Mouse (Mus musculus) limb, embryonic 11.5 days (tissue): ENCODE data around the gene Gm21731. TPM values are rescaled to one million over a fixed set of nuclear protein-coding genes. Genes with fewer than 3 reads are reported as not detected.
"Not testable (repeated sequence)": the region's sequence is repeated elsewhere in the genome, so short reads cannot be mapped to it uniquely, and the experiment has no call there.

Source experiments
- ATAC-seq: fragments of 200-750 bp; cut with Nextera tagmentation; 2 replicates; pipeline ENCODE4 v1.8.0; 2017; ENCODE audit warnings: low read depth; ENCODE audit not compliant: insufficient number of reproducible peaks, low FRiP score, low TSS enrichment
- DNase-seq: peaks from one replicate; pipeline ENCODE4 v3.0.0-alpha.2; 2015; ENCODE audit warnings: low spot score
- H3K27ac ChIP-seq: fragments of 300-500 bp; sonication (generic); replicated peaks from 2 replicates; pipeline ENCODE4 v1.5.1; 2014; ENCODE audit warnings: low read depth, mild to moderate bottlenecking, low read length
- H3K27me3 ChIP-seq: fragments of 300-500 bp; sonication (generic); 2 replicates; pipeline ENCODE4 v1.6.1; 2014; ENCODE audit warnings: mild to moderate bottlenecking, low read length, mixed read lengths; ENCODE audit not compliant: control insufficient read depth, insufficient read depth
- H3K36me3 ChIP-seq: fragments of 300-500 bp; sonication (generic); 2 replicates; pipeline ENCODE4 v1.6.1; 2014; ENCODE audit warnings: mild to moderate bottlenecking, low read length, moderate library complexity, mixed read lengths; ENCODE audit not compliant: control insufficient read depth, insufficient read depth
- H3K4me1 ChIP-seq: fragments of 300-500 bp; sonication (generic); 2 replicates; pipeline ENCODE4 v1.6.1; 2014; ENCODE audit warnings: low read length, mixed read lengths; ENCODE audit not compliant: control insufficient read depth, insufficient read depth
- H3K4me2 ChIP-seq: fragments of 300-500 bp; sonication (generic); 2 replicates; pipeline ENCODE4 v1.6.1; 2014; ENCODE audit warnings: low read depth, mild to moderate bottlenecking, moderate library complexity; ENCODE audit not compliant: severe bottlenecking
- H3K4me3 ChIP-seq: fragments of 300-500 bp; sonication (generic); 2 replicates; pipeline ENCODE4 v1.5.1; 2014; ENCODE audit warnings: low read depth, low read length
- H3K9ac ChIP-seq: fragments of 300-500 bp; sonication (generic); 2 replicates; pipeline ENCODE4 v1.6.1; 2014; ENCODE audit warnings: mild to moderate bottlenecking, low read length
- H3K9me3 ChIP-seq: fragments of 300-500 bp; sonication (generic); 2 replicates; pipeline ENCODE4 v1.6.1; 2016; ENCODE audit warnings: low read length; ENCODE audit not compliant: control insufficient read depth
- WGBS: fragments of 180-500 bp; shearing (Covaris S2); extraction: QIAGEN DNeasy Blood & Tissue Kit; methylation state at CpG from one replicate; pipeline ENCODE4 v1.1.7; 2014; 5-methylcytosine and 5-hydroxymethylcytosine counted together
- polyA plus RNA-seq: library from polyadenylated mRNA; unstranded; fragments of >200 nt; fragmentation: Nextera tagmentation; extraction: Ambion mirVana; gene quantifications from 2 replicates; pipeline ENCODE4 v1.2.1, GENCODE M21; 2014

The Gm21731 gene
- polyA plus RNA-seq, 1 experiment from 2014 or later: not detected

DNA sequence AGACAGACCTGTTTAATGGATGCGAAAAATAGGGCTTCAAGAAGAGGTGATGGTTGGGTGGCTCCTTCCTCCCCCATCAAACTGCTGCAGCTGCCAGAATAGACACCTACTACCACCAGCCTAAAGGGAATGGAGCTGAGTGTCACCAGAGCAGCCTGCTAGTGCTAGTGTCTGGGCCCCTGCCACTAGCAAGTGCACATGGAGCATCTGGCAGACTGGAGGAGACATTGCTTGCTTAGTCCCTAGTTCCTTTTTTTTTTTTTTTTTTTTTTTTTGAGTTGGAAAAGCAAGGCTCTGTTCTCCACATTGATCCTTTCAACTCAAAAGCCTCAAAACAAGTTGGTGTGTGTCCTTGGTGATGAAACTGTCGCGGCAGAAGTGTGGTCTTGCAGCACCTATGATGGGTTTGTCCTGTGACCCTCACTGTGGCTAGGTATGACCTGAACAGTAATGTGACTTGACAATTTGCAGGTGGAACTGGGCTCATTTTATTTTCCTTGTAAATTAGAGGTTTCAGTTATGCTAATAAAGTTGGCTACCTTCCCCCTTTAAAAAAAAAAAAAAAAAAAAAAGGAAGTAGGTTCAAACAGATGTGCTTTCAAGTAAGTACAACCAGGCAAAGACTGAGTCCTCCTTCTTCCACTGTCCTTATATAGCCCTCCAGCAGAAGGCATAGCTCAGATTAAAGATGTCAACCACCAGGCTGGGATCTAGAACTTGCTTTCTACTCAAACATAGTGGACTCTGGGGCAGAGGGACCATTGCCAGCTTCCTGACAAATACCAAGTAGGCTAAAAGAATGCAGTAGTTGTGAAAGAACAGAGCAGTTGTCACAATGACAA lies 20.1 kb downstream of the Gm21731 start:
- not testable (repeated sequence) for H3K4me2 ChIP-seq, H3K36me3 ChIP-seq, H3K27ac ChIP-seq, H3K27me3 ChIP-seq, DNase-seq, H3K4me1 ChIP-seq, H3K9me3 ChIP-seq, ATAC-seq, H3K4me3 ChIP-seq, H3K9ac ChIP-seq
- WGBS: 90% methylated on average over 3 of the region's 3 CpGs

DNA sequence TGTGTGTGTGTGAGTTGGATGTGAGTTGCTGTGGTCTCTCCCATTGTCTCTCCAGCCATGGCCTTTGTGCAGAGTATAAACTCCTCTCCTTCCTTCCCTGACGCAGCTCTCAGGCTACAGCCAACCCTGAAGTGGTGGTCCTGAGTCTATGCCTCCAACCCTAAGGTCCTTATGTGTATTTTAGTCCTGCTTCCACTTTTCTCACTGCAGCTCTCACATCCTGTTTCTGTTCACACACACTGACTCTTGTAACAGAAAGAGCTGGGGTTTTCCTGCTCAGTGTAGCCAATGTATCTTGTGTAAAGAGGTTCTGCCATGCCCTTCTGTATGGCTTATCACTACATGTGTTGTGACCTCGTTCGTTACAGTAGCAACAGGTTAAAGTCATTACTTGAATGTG lies 20.8 kb downstream of the Gm21731 start:
- not testable (repeated sequence) for ATAC-seq, H3K27ac ChIP-seq, H3K9ac ChIP-seq, H3K4me1 ChIP-seq, H3K4me3 ChIP-seq, DNase-seq, H3K27me3 ChIP-seq, H3K9me3 ChIP-seq, H3K4me2 ChIP-seq, H3K36me3 ChIP-seq
- WGBS: 79% methylated on average over 3 of the region's 3 CpGs

DNA sequence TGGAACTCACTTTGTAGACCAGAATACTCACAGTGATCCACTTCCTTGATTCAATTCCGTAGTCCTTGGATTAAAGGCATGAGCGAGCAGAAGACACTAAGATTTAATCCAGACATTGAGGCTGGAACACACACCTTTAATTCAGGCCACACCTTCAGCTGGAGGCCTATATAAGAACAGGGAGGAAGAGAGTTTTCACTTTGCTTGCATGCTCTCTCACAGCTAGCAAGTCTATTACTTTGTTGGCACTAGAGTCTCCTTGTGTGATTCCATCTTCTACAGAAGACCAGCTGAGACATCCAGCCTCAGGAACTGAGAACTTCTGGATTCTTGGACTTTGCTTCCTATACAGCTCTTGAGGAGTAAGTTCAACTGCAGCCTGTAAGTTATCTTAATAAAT lies 24.0 kb downstream of the Gm21731 start, which contains the start of gene AF067061:
TSS of gene AF067061 (plus strand) at position 245 of the 400 bp plus-strand sequence.
- DNase-seq, H3K4me2 ChIP-seq, H3K36me3 ChIP-seq, H3K4me3 ChIP-seq, H3K9me3 ChIP-seq, H3K27ac ChIP-seq, H3K27me3 ChIP-seq, H3K4me1 ChIP-seq, ATAC-seq, H3K9ac ChIP-seq: not testable (repeated sequence)
- 91% methylated on average over 2 of the region's 2 CpGs for WGBS

GRCm38 (mm10) chr13:120277837-120278236 lies 38.9 kb downstream of the Gm21731 start:
- H3K27me3 ChIP-seq, ATAC-seq, H3K4me1 ChIP-seq, H3K4me3 ChIP-seq, H3K9ac ChIP-seq, H3K4me2 ChIP-seq, H3K36me3 ChIP-seq, H3K9me3 ChIP-seq, H3K27ac ChIP-seq, DNase-seq: not testable (repeated sequence)
- 28% methylated on average over 2 of the region's 2 CpGs for WGBS

- Histone ChIP-seq H3K36me3 (no peaks in the 10 kb centered on the region), H3K27me3 (no peaks in the 10 kb centered on the region), H3K9me3 (no peaks in the 10 kb centered on the region), H3K4me2 (no peak overlapping the region), H3K9ac (no peak overlapping the region), H3K4me1 (no peaks in the 10 kb centered on the region), H3K4me3 (no peak overlapping the region), H3K27ac (no peak overlapping the region)
- ATAC-seq (no peak), DNase-seq (no peak)
- 94% methylated on average over 9 of the region's 9 CpGs for WGBS
Observed at GRCm38 (mm10) chr13:120278784-120279183, 39.9 kb downstream of the Gm21731 start.

Other genes with a start within 250 kb of the Gm21731 start
- not detected in 2 replicates for gene Gm36079, start 212.1 kb upstream of the Gm21731 start, polyA plus RNA-seq
- not detected in 2 replicates for gene Gm21188, start 186.9 kb upstream of the Gm21731 start, polyA plus RNA-seq
- not detected in 2 replicates for gene Gm20767, start 98.9 kb upstream of the Gm21731 start, polyA plus RNA-seq
- not detected in 2 replicates for gene Gm21818, start 66.7 kb upstream of the Gm21731 start, polyA plus RNA-seq
- not detected in 2 replicates for gene Gm21762, start 23.2 kb upstream of the Gm21731 start, polyA plus RNA-seq
- gene AF067061, start 24.0 kb downstream of the Gm21731 start, polyA plus RNA-seq: not detected in 2 replicates
- 0.23 TPM in 1 of 2 replicates, not detected in the other for gene BC147527, start 61.3 kb downstream of the Gm21731 start, polyA plus RNA-seq
- gene Tcstv3, start 77.8 kb downstream of the Gm21731 start, polyA plus RNA-seq: not detected in 2 replicates